Mouse (Mus musculus) ES-E14 (cell line): ENCODE measurements around the gene Tns2. TPM values are rescaled to one million over a fixed set of nuclear protein-coding genes. Genes with fewer than 3 reads are reported as not detected.

Source experiments
- DNase-seq: peaks from one replicate; pipeline ENCODE4 v3.0.0-alpha.2; 2013; ENCODE audit warnings: low read depth, low spot score
- H3K27ac ChIP-seq: 2 replicates; pipeline ENCODE4 v1.5.1; 2012; ENCODE audit warnings: low read depth, mild to moderate bottlenecking, low read length, moderate library complexity, mixed read lengths; ENCODE audit not compliant: poor library complexity, insufficient read depth, severe bottlenecking
- H3K36me3 ChIP-seq: 2 replicates; pipeline ENCODE4 v1.6.1; 2012; ENCODE audit warnings: mild to moderate bottlenecking, low read length, moderate library complexity, mixed read lengths; ENCODE audit not compliant: control insufficient read depth, poor library complexity, insufficient read depth, severe bottlenecking
- H3K4me1 ChIP-seq, 2 experiments: fragments of 150-350 bp in 1 of 2; sonication (generic) in 1 of 2; 2 replicates each; pipeline ENCODE4 v1.6.1; 2012; ENCODE audit warnings: low read length in 2 of 2, mild to moderate bottlenecking in 1 of 2, mixed read lengths in 1 of 2; ENCODE audit not compliant: control insufficient read depth in 2 of 2, insufficient read depth in 2 of 2, poor library complexity in 1 of 2
- H3K4me3 ChIP-seq, 2 experiments: fragments of 150-350 bp in 1 of 2; sonication (generic) in 1 of 2; 2 replicates each; pipeline ENCODE4 v1.5.1; 2012; ENCODE audit warnings: low read length in 2 of 2, low read depth in 1 of 2, mild to moderate bottlenecking in 1 of 2, mixed read lengths in 1 of 2; ENCODE audit not compliant: insufficient read depth in 1 of 2, poor library complexity in 1 of 2, severe bottlenecking in 1 of 2
- H3K9ac ChIP-seq: 2 replicates; pipeline ENCODE4 v1.6.1; 2012; ENCODE audit warnings: low read depth, mild to moderate bottlenecking, low read length, mixed read lengths; ENCODE audit not compliant: poor library complexity, insufficient read depth, severe bottlenecking
- H3K9me3 ChIP-seq: fragments of 150-350 bp; sonication (generic); 2 replicates; pipeline ENCODE4 v1.6.1; 2012; ENCODE audit warnings: low read depth, mild to moderate bottlenecking, low read length; ENCODE audit not compliant: control insufficient read depth, insufficient read depth
- CHD2 ChIP-seq: IDR thresholded peaks from 2 replicates; pipeline ENCODE4 v1.6.1; 2014; ENCODE audit warnings: mild to moderate bottlenecking, low read depth, low read length, inconsistent platforms
- HCFC1 ChIP-seq: IDR thresholded peaks from 2 replicates; pipeline ENCODE4 v1.6.1; 2012; ENCODE audit warnings: low read length, inconsistent platforms, borderline replicate concordance; ENCODE audit not compliant: insufficient read depth
- MAFK ChIP-seq: IDR thresholded peaks from 2 replicates; pipeline ENCODE4 v1.6.1; 2014; ENCODE audit warnings: mild to moderate bottlenecking, low read depth, low read length, inconsistent platforms; ENCODE audit not compliant: insufficient read depth
- ZC3H11A ChIP-seq: IDR thresholded peaks from 2 replicates; pipeline ENCODE4 v1.6.1; 2012; ENCODE audit warnings: low read depth, mild to moderate bottlenecking, inconsistent platforms, low read length, borderline replicate concordance
- ZNF384 ChIP-seq: IDR thresholded peaks from 2 replicates; pipeline ENCODE4 v1.6.1; 2012; ENCODE audit warnings: low read depth, low read length, inconsistent platforms
- in situ Hi-C, 2 experiments: fragments of 600-800 bp; cut with MboI; formaldehyde crosslinking; loops; one replicate each; pipeline ENCODE4 v1.15.1; 2025; ENCODE audit warnings: low sequenced_read_pairs in 2 of 2, inconsistent platforms in 1 of 2; ENCODE audit not compliant: unreplicated experiment in 2 of 2
- total RNA-seq: library from RNA; depleted of rRNA; stranded (reverse); fragments of 300-350 nt; gene quantifications from 2 replicates; pipeline ENCODE4 v1.2.3, GENCODE M21; 2012

Tns2 gene
- total RNA-seq, 1 experiment = 4.9 TPM

DNA sequence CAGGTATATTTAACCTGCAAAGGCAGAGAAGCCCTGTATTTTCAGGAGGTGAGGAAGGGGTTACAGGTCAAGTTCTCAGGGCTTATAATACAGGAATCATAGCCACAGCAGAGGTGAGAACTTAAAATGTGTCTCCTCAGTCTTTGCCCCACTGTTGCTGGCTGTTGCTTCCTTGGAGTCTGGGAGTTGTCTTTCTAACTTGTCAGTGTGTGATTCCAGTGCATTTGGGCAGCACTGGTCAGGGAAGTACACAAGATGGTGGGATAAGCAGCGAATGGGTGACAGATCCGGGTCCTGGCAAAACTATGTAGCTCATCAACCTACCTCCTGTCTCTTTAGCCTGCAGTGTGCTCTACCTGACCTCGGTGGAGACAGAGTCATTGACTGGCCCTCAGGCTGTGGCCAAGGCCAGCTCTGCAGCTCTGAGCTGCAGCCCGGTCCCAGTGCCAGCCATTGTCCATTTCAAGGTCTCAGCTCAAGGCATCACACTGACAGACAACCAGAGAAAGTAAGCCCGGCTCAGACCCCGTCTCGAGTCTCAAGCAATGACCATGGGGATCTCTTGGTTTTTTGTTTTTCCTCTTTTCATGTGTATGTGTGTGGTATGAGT, 14.5 kb downstream of the Tns2 start:
- Histone ChIP-seq H3K4me1 (no peaks in the 10 kb centered on the region; a peak in 1 of 4 replicates), H3K9ac (no peak overlapping the region), H3K9me3 (no peaks in the 10 kb centered on the region), H3K36me3 (peaks cover 22% of the 10 kb centered on the region; the same call in 1 of the 2 replicates), H3K4me3 (no peak overlapping the region), H3K27ac (no peak overlapping the region)
- TF ChIP-seq ZC3H11A (no peak), CHD2 (no peak), MAFK (no peak), HCFC1 (no peak), ZNF384 (no peak)
- no peak for DNase-seq
- in situ Hi-C loops = no loop called here

DNA sequence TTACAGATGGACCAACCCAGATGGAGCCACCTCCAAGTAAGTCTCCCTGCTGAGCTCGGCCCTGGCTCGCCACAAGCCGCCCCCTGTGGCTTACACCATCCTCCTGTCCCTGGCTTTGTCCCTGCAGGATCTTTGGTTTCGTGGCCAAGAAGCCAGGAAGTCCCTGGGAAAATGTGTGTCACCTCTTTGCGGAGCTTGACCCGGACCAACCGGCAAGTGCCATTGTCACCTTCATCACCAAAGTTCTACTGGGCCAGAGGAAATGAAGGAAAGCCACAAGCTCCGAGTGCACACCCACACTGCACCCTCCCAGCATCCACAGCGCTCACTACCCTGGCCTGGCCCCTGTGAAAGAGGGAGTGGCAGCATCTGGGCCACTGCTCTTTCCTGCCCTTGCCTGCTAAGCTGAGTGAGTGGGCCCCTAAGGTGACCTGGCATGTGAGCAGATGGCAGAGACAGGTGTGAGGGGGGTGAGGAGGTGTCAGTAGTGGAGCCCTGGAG, 15.6 kb downstream of the Tns2 start:
- Histone ChIP-seq H3K9ac (no peak overlapping the region), H3K27ac (no peak overlapping the region), H3K36me3 (peaks cover 22% of the 10 kb centered on the region; the same call in 1 of the 2 replicates), H3K4me1 (no peaks in the 10 kb centered on the region; a peak in 1 of 4 replicates), H3K9me3 (no peaks in the 10 kb centered on the region), H3K4me3 (no peak overlapping the region)
- no peak for TF ChIP-seq MAFK
- TF ChIP-seq ZC3H11A = no peak
- no peak for TF ChIP-seq HCFC1
- no peak for TF ChIP-seq CHD2
- TF ChIP-seq ZNF384 = no peak
- DNase-seq = no peak
- in situ Hi-C loops = no loop called here

- H3K27ac ChIP-seq = no peak overlapping the region
- no peaks in the 10 kb centered on the region; a peak in 1 of 4 replicates for H3K4me1 ChIP-seq
- H3K9ac ChIP-seq = no peak overlapping the region
- no peaks in the 10 kb centered on the region for H3K9me3 ChIP-seq
- no peak overlapping the region for H3K4me3 ChIP-seq
- no peak for DNase-seq
- TF ChIP-seq ZNF384 (no peak), ZC3H11A (no peak), HCFC1 (no peak), CHD2 (no peak), MAFK (no peak)
- in situ Hi-C loops = no loop called here
- H3K36me3 ChIP-seq = peaks cover 26% of the 10 kb centered on the region; the same call in 1 of the 2 replicates
Observed at GRCm38 (mm10) chr15:102116753-102117415, 16.7 kb downstream of the Tns2 start.

GRCm38 (mm10) chr15:102117461-102118443, 17.5 kb downstream of the Tns2 start:
- Histone ChIP-seq H3K4me1 (no peaks in the 10 kb centered on the region; a peak in 1 of 4 replicates), H3K9ac (no peak overlapping the region), H3K36me3 (peaks cover 28% of the 10 kb centered on the region; the same call in 1 of the 2 replicates), H3K9me3 (no peaks in the 10 kb centered on the region), H3K27ac (no peak overlapping the region), H3K4me3 (no peak overlapping the region)
- no peak for TF ChIP-seq HCFC1
- TF ChIP-seq ZNF384 = no peak
- no peak for TF ChIP-seq MAFK
- no peak for TF ChIP-seq ZC3H11A
- no peak for TF ChIP-seq CHD2
- no peak for DNase-seq
- in situ Hi-C loops = no loop called here
